Mouse (Mus musculus) erythroblast, embryonic 14.5 days (primary cell): ENCODE measurements around the gene Pskh1.

Experiments used
- GATA1 ChIP-seq: IDR thresholded peaks from 2 replicates; pipeline ENCODE4 v1.6.1; 2012; ENCODE audit warnings: low read length, inconsistent platforms, mixed read lengths
- TAL1 ChIP-seq: IDR thresholded peaks from 3 replicates; pipeline ENCODE4 v1.6.1; 2012; ENCODE audit warnings: low read length, inconsistent platforms, mixed read lengths

DNA sequence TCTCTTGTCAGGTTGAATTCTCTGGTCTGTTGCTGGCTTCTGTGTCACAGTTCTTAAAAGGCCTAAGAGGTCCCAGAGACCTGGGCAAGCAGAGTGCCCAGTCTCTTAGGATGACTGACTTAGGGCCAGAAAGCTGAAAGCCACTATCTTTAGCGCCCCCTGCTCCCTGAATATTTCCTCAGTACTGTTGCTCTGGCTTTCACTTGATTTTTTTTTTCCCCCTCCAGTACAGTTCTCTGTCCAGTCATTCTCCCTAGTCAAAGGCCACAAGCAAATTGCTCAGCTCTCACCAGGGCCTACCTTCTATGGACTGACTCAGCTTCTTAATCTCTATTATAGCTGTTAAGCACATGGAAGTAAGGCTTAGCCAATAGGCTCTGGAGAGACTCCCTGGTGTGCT lies 38.3 kb upstream of the Pskh1 start:
- TF ChIP-seq GATA1 (no peak), TAL1 (no peak)
